Mouse (Mus musculus) forebrain, embryonic 16.5 days (tissue): ENCODE measurements around the gene Ly6g. TPM values are rescaled to one million over a fixed set of nuclear protein-coding genes. Genes with fewer than 3 reads are reported as not detected.
"Not testable (repeated sequence)": the region's sequence is repeated elsewhere in the genome, so short reads cannot be mapped to it uniquely, and the experiment has no call there.

ENCODE experiments used
- ATAC-seq: fragments of 200-750 bp; cut with Nextera tagmentation; 2 replicates; pipeline ENCODE4 v1.8.0; 2017; ENCODE audit warnings: mild to moderate bottlenecking, moderate library complexity
- H3K27ac ChIP-seq: fragments of 300-500 bp; sonication (generic); 2 replicates; pipeline ENCODE4 v1.5.1; 2014; ENCODE audit warnings: low read length, control low read depth
- H3K27me3 ChIP-seq: fragments of 300-500 bp; sonication (generic); replicated peaks from 2 replicates; pipeline ENCODE4 v1.6.1; 2014; ENCODE audit warnings: low read length; ENCODE audit not compliant: control insufficient read depth, insufficient read depth
- H3K36me3 ChIP-seq: fragments of 300-500 bp; sonication (generic); 2 replicates; pipeline ENCODE4 v1.6.1; 2014; ENCODE audit not compliant: control insufficient read depth, insufficient read depth
- H3K4me1 ChIP-seq: fragments of 300-500 bp; sonication (generic); replicated peaks from 2 replicates; pipeline ENCODE4 v1.6.1; 2014; ENCODE audit warnings: low read length; ENCODE audit not compliant: control insufficient read depth, insufficient read depth
- H3K4me2 ChIP-seq: fragments of 300-500 bp; sonication (generic); 2 replicates; pipeline ENCODE4 v1.6.1; 2014; ENCODE audit warnings: mild to moderate bottlenecking, low read length, control low read depth
- H3K4me3 ChIP-seq: fragments of 300-500 bp; sonication (generic); replicated peaks from 2 replicates; pipeline ENCODE4 v1.5.1; 2014; ENCODE audit warnings: mild to moderate bottlenecking, low read length, control low read depth
- H3K9ac ChIP-seq: fragments of 300-500 bp; sonication (generic); replicated peaks from 2 replicates; pipeline ENCODE4 v1.6.1; 2014; ENCODE audit warnings: low read depth, low read length, control low read depth
- H3K9me3 ChIP-seq: fragments of 300-500 bp; sonication (generic); 2 replicates; pipeline ENCODE4 v1.6.1; 2016; ENCODE audit warnings: low read length; ENCODE audit not compliant: control insufficient read depth
- WGBS: fragments of 180-500 bp; shearing (Covaris S2); extraction: QIAGEN DNeasy Blood & Tissue Kit; methylation state at CpG from one replicate; pipeline ENCODE4 v1.1.7; 2014; 5-methylcytosine and 5-hydroxymethylcytosine counted together
- polyA plus RNA-seq: library from polyadenylated mRNA; unstranded; fragments of >200 nt; fragmentation: Nextera tagmentation; extraction: Ambion mirVana; gene quantifications from 2 replicates; pipeline ENCODE4 v1.2.1, GENCODE M21; 2015

Ly6g gene
- polyA plus RNA-seq: not detected in 2 replicates

GRCm38 (mm10) chr15:75154940-75155339, at the start of gene Ly6g:
Gene Ly6g (plus strand): TSS chr15:75155240.
- Histone ChIP-seq H3K4me3 (no peak within 1 kb of the TSS), H3K9me3 (0 out of 2 replicates have a peak, but pooled peaks cover 2% of the 10 kb centered on the region)

GRCm38 (mm10) chr15:75110424-75110823, 44.6 kb upstream of the Ly6g start:
- WGBS: 71% methylated on average over 2 of the region's 5 CpGs
- not testable (repeated sequence) for H3K27ac ChIP-seq, H3K27me3 ChIP-seq, H3K9ac ChIP-seq, H3K4me2 ChIP-seq, ATAC-seq, H3K4me3 ChIP-seq, H3K4me1 ChIP-seq, H3K36me3 ChIP-seq, H3K9me3 ChIP-seq

More at GRCm38 (mm10) chr15:75154940-75155339, at the start of gene Ly6g:
- H3K4me2 ChIP-seq: no peak within 1 kb of the TSS
- H3K27ac ChIP-seq: no peak within 1 kb of the TSS
- ATAC-seq: no peak
- no peaks in the 10 kb centered on the region for H3K36me3 ChIP-seq
- H3K4me1 ChIP-seq: no peaks in the 10 kb centered on the region
- no peaks in the 10 kb centered on the region for H3K27me3 ChIP-seq
- H3K9ac ChIP-seq: no peak within 1 kb of the TSS
- WGBS: 100% methylated on average over 1 of the region's 1 CpGs

GRCm38 (mm10) chr15:75111861-75112630, 43.0 kb upstream of the Ly6g start, which contains the start of gene Ly6c2:
Gene Ly6c2 (minus strand): TSS chr15:75111970.
- not testable (repeated sequence) for H3K4me1 ChIP-seq, H3K27ac ChIP-seq, H3K9ac ChIP-seq, H3K9me3 ChIP-seq, H3K4me2 ChIP-seq, ATAC-seq, H3K4me3 ChIP-seq, H3K27me3 ChIP-seq, H3K36me3 ChIP-seq
- 80% methylated on average over 1 of the region's 1 CpGs for WGBS

- no peak overlapping the region for H3K4me2 ChIP-seq
- no peaks in the 10 kb centered on the region for H3K36me3 ChIP-seq
- no peaks in the 10 kb centered on the region for H3K27me3 ChIP-seq
- H3K9me3 ChIP-seq: no peaks in the 10 kb centered on the region
- H3K4me1 ChIP-seq: no peaks in the 10 kb centered on the region
- WGBS: 89% methylated on average over 2 of the region's 2 CpGs
- no peak for ATAC-seq
- H3K4me3 ChIP-seq: no peak overlapping the region
- H3K27ac ChIP-seq: no peak overlapping the region
- H3K9ac ChIP-seq: no peak overlapping the region
Measured at GRCm38 (mm10) chr15:75116525-75116924, 38.5 kb upstream of the Ly6g start.

GRCm38 (mm10) chr15:75117481-75117880, 37.6 kb upstream of the Ly6g start:
- not testable (repeated sequence) for H3K9me3 ChIP-seq, H3K9ac ChIP-seq, H3K4me2 ChIP-seq, H3K4me3 ChIP-seq, H3K27ac ChIP-seq, ATAC-seq, H3K27me3 ChIP-seq, H3K36me3 ChIP-seq, H3K4me1 ChIP-seq
- WGBS: 97% methylated on average over 5 of the region's 5 CpGs

- not testable (repeated sequence) for H3K27me3 ChIP-seq, H3K4me1 ChIP-seq, H3K9ac ChIP-seq, H3K4me3 ChIP-seq, ATAC-seq, H3K9me3 ChIP-seq, H3K4me2 ChIP-seq, H3K27ac ChIP-seq, H3K36me3 ChIP-seq
- 18% methylated on average over 5 of the region's 7 CpGs for WGBS
Measured at GRCm38 (mm10) chr15:75118742-75119141, 36.3 kb upstream of the Ly6g start.

GRCm38 (mm10) chr15:75120066-75120465, 35.0 kb upstream of the Ly6g start:
- Histone ChIP-seq H3K27me3 (no peaks in the 10 kb centered on the region), H3K9me3 (no peaks in the 10 kb centered on the region), H3K4me3 (no peak overlapping the region), H3K4me2 (no peak overlapping the region), H3K27ac (no peak overlapping the region), H3K4me1 (no peaks in the 10 kb centered on the region), H3K36me3 (no peaks in the 10 kb centered on the region), H3K9ac (no peak overlapping the region)
- no peak for ATAC-seq
- 12% methylated on average over 2 of the region's 2 CpGs for WGBS

GRCm38 (mm10) chr15:75132346-75132745, 22.7 kb upstream of the Ly6g start:
- H3K27ac ChIP-seq, H3K4me3 ChIP-seq, H3K4me2 ChIP-seq, H3K9me3 ChIP-seq, ATAC-seq, H3K9ac ChIP-seq, H3K27me3 ChIP-seq, H3K36me3 ChIP-seq, H3K4me1 ChIP-seq: not testable (repeated sequence)
- 79% methylated on average over 2 of the region's 2 CpGs for WGBS

GRCm38 (mm10) chr15:75135090-75135783, 19.8 kb upstream of the Ly6g start:
- not testable (repeated sequence) for H3K9me3 ChIP-seq, H3K4me1 ChIP-seq, H3K4me2 ChIP-seq, H3K4me3 ChIP-seq, H3K36me3 ChIP-seq, ATAC-seq, H3K9ac ChIP-seq, H3K27ac ChIP-seq, H3K27me3 ChIP-seq
- WGBS: 81% methylated on average over 2 of the region's 2 CpGs
